Mouse (Mus musculus) frontal cortex, postnatal 36 days (tissue): ENCODE results near the gene Anxa4.
A peak's percentile ranks its signal among the peaks of the same experiment; 100 is the strongest.

Experiments used
- DNase-seq, 2 experiments: peaks; one replicate each; pipeline ENCODE4 v3.0.0; 2022; ENCODE audit warnings: low spot score in 2 of 2

Anxa4 gene

DNA sequence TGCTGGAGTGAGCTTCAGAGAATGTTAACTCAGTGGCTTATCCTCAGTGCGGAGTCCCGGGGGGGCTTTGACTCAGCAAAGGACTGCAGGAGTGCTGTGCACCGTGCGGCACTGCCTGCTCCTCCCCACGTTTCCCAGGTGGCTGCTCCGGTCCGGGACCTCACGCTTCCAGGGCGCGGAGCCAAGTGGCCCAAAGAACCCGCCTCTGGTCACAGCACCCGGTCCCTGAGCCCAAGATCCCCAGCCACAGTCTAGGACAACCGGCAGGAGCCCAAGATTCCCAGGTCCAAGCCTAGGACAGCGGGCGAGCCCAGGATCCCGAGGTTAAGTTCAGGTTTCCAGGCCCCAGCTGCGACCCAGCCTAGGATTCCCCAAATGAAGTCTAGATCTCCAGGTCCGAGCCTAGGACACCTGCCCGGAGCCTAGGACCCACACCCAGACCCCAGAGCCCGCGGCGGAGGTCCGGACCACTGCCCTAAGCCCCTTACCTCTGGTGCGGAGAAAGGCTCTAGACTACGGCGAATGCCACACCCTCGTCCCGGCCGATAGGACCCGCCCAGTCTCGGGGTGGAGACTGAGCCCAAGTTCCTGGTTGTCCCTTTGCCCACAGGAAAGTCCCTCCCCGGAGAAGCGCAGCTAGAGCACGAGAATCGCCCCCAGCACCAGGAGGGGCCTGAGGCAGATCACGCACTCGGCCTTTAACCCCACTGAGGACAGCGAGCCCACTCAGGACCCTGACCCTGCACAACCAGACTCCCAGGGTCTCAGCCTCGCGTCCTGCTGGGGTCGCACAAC is at the start of gene Anxa4:
TSS of gene Anxa4 (minus strand) at position 564 of the 795 bp plus-strand sequence.
- no peak for DNase-seq

DNA sequence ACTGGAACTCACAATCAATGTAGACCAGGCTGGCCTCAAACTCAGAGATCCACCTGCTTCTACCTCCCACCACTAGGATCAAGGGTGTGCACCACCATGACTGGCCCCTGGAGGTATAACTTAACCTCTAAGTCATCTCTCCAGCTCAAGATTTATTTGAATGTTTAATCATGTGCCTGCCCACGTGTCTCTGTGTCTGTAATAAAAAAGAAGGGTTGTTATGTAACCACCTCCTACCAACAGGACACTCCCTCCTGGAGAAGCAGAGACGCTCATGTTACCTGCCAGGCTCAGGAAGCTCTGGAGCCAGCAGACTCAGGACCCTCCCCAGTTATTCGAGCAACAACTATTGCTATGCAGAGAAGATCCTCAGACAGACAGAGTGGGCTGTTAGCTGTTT is 48.6 kb upstream of the Anxa4 start:
- DNase-seq = no peak

DNA sequence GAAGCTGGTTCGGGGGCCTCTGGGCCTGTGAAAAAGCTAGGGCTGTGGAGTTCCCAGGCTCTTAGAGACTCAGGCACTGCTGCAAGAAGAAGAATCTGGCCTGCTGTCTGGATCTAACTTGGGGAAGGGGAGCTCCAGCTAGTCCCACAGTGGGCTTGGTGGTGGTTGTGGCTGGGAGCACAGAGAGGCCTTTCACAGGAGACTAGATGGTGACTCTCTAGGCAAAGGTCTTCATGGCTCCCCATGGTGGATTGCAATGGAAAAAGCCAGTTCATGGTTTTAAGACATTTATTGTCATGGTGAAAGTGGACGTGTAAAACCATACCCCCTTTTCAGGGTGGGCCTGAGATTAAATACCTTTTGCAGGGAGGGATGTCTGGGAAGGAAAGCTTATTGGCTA is 45.7 kb upstream of the Anxa4 start:
- no peak for DNase-seq

DNA sequence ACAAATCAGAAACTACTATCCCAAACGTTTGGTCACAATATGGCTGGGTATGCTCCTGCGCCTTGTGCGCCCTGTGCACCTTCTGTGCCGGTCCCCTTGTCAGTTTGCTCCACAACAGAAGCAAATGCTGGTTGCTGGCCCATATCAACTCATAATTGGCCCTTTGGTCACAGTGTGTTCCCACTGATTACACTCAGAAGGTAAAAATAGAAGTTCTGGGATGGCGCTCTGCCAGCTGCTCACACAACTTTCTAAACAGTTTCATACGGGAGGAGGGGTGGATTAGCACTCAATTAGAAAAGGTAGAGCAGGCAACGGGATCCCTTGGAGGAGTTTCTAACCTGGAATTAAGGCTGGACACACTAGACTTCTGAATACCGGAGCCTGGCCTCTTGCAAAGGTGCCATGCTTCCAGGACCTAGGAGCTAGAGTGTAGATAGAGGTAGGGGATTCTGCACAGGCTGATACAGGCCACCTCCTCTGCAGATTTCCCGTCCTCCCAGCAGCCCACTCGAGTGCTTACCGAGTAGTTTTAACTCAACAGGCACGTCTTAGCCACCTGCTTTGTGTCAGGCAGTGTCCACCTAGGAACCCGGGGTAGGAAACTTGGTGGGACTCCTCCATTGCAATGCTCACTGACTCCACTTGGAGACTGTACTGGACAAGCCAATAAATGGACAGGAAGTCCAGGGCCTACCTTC is 39.6 kb upstream of the Anxa4 start:
- no peak for DNase-seq

DNA sequence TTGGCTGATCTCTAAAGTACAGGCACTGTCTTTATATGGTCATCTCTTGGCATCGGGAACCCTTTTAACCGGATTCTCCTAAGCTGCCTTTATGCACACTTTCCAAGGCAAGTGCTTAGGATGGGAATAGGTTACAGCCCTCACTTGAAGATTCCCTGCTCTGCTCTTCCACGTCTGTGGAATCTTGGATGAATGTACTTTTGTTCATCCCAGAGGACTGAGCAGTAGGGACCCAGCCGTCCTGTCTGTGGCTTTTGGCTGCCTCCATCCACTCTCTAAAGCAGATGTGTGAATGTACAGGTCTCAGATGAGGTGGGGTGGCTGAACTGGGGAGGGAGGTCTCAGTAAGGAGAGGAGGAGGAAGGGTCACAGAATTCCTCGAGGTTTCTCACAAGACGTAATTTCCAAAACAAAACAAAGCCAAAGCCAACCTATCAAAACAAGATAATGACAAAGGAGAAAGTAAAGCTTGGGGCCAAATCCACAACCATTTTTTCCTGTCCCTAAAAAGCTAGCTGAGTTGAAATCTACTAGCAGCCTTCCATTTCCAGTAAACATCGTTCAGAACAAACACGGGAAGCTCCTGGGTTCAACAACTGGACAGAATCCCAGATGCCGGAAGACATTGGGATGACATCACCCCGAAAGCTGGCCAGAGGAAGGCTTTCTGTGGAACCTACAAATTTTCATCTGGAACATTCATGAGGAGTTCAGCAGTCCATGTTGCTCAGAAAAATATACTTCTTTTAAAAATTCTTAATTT is 37.5 kb upstream of the Anxa4 start:
- no peak for DNase-seq

DNA sequence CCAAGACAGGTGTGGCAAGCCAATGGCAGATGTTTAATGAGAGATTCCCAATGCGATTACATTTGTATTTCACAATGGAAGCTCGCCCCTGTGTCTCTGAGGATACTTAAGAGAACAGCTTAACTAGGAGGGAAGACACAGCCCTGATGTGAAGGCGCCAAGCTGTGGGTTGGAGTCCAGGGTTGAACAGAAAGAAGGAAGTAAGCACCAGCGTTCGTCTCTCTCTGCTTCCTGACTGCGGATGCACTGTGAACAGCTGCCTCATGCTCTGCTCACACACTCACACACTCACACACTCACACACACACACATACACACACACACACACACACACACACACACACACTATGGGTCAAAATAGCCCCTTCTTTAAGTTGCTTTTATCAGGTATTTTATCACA is 36.4 kb upstream of the Anxa4 start:
- no peak for DNase-seq

DNA sequence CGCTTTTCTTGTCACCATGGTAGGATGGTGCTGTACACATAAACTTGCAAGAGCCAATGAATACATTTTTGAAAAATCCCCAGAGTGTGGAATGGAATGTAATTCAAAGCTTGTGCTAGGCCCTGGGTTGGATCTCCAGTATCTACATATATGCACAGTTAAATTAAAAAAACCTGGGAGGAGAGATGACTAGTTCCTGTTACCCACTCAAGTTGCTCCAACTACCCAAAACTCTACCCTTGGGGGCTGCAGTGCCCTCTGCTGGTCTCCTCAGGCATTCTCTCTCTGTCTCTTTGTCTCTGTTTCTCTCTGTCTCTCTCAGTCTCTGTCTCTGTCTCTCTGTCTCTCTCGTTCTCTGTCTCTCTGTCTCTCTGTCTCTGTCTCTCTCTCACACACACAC is 34.0 kb upstream of the Anxa4 start:
- no peak for DNase-seq

DNA sequence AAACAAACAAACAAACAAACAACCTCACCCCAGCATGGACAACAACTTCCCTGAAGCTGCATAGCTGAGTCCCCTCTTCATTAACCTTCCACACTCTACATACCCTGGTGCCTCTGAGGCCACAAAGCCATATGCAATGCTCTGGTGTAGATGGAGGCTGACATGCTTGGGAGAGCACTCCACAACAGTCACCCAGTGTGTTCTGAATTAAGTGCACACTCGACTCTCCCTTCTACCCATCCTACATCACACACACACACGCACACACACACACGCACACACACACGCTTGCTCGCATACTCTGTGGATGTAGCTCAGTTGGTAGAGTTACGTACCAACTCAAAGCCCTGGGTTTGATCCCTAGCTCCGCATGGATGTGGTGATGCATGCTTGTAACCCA is 31.0 kb upstream of the Anxa4 start:
- DNase-seq = no peak

DNA sequence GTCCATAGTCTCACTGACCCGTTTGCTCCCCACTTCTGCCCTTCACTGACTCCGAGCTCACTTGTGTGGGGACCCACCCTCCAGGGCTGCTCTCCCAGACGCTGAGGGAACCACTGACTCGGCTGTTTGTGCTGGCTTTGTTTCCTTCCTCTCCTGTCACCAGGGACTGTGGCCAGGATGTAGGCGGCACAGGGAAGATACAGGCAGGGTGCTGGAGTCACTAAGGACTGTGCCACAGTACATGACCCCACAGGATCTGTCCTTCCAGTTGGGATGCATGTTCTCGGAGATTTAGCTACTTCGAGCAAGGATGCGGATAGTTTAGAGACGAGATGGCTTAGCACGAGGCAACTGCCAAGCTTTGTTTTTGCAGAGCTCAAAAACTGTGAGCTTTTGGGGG is 30.4 kb upstream of the Anxa4 start:
- DNase-seq = no peak

DNA sequence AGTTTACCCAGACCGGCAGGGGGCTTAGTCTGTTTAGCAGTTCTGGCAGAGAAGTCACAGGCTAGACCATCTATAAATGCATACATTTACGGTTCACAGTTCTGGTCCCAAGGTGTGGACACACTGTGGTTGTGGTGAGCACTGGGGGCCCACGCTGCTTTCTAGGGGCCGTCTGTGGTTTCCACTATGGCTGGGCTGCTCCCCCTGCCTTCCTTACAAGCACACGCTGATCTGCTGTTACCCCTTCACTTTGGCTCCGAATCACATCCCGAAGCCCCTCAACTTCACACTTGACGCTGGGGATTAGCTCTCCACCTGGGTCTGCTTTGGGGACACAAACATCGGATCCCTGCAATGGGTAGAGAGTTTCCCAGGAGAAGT is 29.7 kb upstream of the Anxa4 start:
- no peak for DNase-seq

DNA sequence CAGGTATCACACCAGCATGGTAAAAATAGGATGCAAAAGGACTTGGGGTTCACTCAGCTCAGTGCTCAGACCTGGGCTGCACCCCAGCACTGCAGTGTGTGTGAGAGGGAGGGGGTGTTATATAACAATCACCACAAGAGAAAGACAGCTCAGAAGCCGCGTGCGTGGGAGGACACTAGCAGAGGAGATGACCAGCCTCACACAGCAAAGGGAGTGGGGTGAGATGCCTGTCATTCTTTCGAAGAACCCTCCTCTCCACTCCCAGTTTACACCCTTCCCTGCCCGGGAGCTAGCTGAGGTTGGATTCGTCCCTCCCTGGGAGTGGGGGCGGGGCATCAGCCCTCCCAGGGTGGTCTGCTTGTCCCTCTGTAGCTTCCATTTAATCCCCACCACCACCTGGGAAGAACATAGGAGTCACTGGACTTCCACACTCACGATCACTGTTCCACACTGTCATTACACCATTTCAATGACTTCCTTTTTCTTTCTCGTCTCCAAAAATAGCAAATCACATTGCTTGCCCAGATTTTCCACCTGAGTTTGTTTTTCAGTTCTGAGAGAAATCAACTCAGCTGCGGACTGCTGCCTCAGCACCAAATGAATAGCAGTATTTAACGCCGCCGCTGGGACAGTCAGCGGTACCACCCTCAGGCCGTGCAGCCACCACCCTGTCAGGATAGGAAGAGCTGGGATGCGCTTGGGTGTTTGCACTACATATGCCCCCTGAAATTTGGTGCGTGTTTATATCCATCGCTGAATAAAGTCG is 29.1 kb upstream of the Anxa4 start:
- peak; percentile 82 to 88 for DNase-seq

DNA sequence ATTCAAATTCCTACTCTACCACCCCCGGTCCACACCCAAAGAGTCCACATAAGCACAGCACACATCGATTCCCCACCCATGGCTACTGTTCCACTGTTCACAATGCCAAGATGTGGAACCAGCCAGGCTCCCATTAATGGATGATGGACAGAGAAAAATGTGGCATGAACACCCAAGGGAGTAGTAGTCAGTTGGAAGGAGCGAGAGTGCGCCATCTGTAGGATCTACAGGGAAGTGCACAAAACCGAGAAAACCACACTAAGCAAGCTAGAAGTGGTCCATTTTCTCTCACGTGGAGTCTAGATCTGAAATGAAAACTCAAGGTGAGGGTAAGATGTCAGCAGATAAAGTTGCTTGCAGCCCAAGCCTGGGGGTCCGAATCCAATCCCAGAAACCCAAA is 27.3 kb upstream of the Anxa4 start:
- no peak for DNase-seq

DNA sequence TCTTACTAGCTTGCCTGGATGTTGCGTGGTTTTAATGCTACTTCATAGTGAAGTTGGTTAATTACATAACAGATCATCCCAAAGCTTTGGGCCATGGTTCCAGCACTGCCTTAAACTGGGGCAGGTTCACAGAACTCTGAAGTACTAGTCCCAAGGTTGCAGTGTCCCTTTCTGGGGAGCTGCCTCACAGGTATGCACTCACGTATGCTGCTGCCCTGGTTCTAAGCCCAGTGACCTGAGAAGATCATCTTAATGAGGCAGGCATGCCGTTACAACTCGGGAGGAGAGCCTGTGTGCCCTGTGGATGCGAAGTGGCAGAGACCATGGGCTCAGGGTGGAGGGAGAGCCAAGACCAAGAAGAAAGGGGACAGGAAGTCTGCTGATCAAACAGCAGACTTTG is 26.5 kb upstream of the Anxa4 start:
- no peak for DNase-seq

DNA sequence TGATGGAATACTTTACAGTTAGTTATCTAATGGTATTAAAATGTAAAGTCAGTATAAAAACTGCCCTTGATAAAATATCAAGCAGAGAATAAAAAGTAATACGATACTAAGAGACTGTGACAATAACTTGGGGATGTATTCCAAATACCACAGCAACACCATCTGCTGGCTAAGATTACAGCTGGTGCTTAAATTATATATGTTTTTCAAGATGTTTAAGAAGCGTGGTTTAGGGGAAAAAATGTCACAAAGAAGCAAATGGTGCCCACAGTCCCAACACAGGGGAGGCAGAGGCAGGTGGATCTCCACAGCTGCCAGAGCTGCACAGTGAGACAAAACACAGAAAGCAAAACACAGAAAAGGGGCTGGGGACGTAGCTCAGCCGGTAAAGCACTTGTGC is 25.5 kb upstream of the Anxa4 start:
- DNase-seq = no peak

DNA sequence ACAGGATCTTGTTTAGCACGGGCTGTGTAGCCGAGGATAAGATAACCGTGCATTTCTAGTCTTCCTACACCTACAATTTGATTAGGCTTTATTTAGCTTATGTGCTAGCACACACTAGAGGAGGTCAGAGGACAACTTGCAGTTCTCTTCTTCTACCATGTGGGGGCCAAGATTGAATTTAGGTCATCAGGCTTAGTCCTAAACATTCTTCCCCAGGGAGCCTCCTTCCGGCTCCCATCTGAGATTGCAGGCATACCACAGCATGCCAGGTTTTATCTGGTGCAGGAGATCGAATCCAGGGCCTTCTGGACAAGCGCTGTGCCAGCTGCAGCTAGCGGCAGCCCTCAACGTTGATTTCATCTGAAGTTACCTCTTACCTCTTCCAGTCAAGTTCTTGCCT is 23.2 kb upstream of the Anxa4 start:
- no peak for DNase-seq

DNA sequence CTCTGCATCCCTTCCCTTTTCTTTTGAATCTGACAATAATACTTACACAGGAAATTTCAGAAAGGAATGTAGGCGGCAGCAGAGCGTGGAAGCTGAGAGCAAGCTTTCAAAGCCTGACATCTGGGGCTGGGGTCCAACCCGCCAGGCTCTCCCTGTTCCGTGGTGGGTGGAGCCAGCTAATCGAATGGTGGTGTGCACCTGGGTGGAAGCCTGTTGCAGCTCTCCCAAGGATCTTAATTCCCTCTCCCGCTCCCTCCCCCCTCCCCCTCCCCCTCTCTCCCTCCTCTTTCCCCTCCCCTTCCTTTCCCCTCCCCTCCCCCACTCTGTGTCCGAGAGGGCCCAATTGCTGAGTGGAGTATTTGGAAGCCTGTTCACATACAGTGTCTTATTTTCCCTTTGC is 22.1 kb upstream of the Anxa4 start:
- DNase-seq = no peak

DNA sequence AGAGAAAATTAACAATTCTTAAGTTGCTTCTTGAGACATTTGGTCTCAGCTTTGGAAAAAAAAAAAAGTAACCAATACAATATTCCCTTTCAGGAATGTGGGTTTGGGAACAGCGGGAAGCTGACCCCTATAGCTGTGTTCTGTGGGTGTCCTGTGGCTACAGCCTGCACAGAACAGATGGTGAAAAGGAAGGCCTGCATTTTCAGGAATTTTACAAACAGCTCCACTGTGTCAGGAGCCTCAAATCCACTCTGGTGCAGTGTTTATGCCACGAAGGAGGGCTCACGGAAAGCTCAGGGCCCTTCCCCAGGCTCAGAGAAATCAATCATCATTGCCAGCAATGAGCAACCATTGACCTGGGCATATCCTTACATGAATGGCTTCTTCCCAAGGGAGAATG is 21.5 kb upstream of the Anxa4 start:
- no peak for DNase-seq

DNA sequence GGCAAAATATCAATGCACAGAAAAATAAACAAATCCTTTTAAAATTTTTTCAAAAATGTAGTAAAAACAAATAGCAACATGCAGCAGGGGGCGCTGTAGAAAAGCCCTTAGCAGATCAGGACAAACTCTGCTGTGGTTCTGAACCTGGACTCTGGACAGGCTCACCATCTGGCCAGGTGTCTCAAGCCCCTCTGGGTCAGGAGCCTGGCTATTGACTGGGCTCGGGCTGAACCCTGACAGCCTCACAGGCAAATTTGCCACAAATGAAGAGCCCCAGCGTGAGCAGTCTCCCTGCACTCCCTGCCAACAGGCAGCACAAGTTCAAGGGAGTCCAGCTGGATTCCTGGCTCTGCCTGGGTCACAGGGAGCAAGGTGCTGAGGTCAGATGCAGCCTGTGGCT is 20.0 kb upstream of the Anxa4 start:
- DNase-seq = no peak

DNA sequence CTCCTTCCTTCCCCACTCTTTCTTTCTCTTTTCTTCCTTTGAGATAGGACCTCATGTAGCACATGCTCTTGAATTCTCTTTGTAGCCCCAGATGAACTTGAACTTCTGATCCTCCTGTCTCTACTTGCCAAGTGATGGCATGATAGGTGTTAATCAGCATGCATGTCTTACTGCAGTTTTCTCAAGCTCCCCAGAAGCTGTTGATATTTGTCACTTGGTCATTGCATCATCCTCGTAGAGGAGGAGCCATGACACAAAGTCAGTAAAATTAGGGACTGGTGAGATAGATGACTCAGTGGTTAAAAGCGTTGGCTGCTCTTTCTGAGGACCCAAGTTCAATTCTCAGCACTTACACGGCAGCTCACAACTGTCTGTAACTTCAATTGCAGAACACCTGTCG is 19.5 kb upstream of the Anxa4 start:
- DNase-seq = no peak

DNA sequence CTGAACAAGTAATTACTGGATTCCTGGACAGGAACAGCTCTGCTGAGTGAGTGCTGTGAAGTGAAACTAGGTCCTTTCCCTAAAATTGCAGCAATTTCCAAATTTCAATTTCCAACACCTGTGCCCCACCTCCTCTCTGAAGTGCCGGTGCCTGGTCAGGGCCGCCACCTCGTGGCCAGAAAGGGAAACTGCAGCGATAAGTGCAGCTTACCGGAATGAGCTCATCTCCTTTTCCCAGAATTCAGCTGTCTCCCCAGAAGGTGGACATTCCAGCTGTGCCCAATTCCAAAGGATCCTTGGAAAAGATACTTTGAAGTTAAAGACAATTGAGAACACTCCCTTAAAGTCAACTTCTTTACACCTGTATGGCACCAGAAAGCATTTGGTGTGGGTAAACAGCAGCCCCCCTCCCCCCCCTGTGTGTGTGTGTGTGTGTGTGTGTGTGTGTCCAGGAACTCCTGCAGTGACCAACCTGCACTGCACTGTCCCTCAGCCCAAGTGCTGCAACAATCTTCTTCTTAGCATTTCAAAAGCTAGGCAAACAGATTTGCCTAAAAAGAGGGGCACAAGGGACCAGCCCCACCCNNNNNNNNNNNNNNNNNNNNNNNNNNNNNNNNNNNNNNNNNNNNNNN is 13.2 kb upstream of the Anxa4 start:
- DNase-seq = peak; percentile 74 to 87

DNA sequence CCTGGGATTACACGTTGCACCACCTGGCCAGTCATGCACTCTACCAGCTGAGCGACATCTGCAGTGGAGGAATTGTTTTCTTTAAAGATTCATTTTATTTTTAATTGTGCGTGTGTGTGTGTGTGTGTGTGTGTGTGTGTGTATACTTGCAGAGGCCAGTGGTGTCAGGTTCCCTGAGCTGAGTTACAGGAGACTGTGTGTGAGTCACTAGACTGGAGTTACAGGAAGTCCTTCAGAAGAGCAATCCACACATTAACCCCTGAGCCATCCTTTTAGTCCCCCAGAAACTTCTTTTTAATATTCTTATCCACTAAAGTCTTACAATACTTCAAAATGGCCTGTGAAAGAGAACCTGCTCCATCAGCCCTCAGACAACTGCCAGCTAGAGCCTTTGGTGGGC is 11.3 kb upstream of the Anxa4 start:
- DNase-seq = no peak

DNA sequence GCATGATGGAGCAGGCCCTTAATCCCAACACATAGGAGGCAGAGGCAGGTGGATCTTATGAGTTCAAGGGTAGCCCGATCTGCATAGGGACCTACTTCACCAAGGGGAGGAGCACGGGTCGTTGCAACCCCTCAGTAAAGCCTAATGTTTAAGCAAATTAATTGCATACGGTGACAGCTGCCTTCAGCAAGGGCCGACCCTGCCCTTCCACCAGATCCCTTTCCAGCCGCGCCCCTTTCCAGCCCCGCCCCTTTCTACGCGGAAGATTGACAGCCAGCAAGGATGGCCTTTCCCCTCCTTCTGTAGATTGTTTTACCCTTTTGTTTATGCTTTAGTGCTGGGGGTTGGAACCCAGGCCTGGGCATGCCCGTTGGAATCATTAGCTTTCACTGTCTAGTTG is 8.0 kb upstream of the Anxa4 start:
- DNase-seq = no peak
